Mouse (Mus musculus) lung, embryonic 14.5 days (tissue): Measurements from ENCODE around the gene Gm9936. TPM values are rescaled to one million over a fixed set of nuclear protein-coding genes. Genes with fewer than 3 reads are reported as not detected.
A peak's percentile ranks its signal among the peaks of the same experiment; 100 is the strongest.

Source experiments
- ATAC-seq: fragments of 200-750 bp; cut with Nextera tagmentation; 2 replicates; pipeline ENCODE4 v1.8.0; 2017; ENCODE audit warnings: mild to moderate bottlenecking, moderate TSS enrichment, moderate library complexity; ENCODE audit not compliant: insufficient read depth
- DNase-seq: peaks from one replicate; pipeline ENCODE4 v3.0.0-alpha.2; 2015
- H3K27ac ChIP-seq: fragments of 300-500 bp; sonication (generic); 2 replicates; pipeline ENCODE4 v1.5.1; 2014; ENCODE audit warnings: low read depth, mild to moderate bottlenecking, moderate library complexity
- H3K27me3 ChIP-seq: fragments of 300-500 bp; sonication (generic); 2 replicates; pipeline ENCODE4 v1.6.1; 2014; ENCODE audit warnings: low read length, control low read depth; ENCODE audit not compliant: insufficient read depth
- H3K36me3 ChIP-seq: fragments of 300-500 bp; sonication (generic); 2 replicates; pipeline ENCODE4 v1.6.1; 2014; ENCODE audit warnings: control low read depth; ENCODE audit not compliant: insufficient read depth
- H3K4me1 ChIP-seq: fragments of 300-500 bp; sonication (generic); 2 replicates; pipeline ENCODE4 v1.6.1; 2014; ENCODE audit warnings: antibody characterized with exemption, control low read depth; ENCODE audit not compliant: insufficient read depth
- H3K4me2 ChIP-seq: fragments of 300-500 bp; sonication (generic); 2 replicates; pipeline ENCODE4 v1.6.1; 2014; ENCODE audit warnings: mild to moderate bottlenecking
- H3K4me3 ChIP-seq: fragments of 300-500 bp; sonication (generic); 2 replicates; pipeline ENCODE4 v1.5.1; 2014; ENCODE audit warnings: low read depth, low read length
- H3K9ac ChIP-seq: fragments of 300-500 bp; sonication (generic); 2 replicates; pipeline ENCODE4 v1.6.1; 2014
- H3K9me3 ChIP-seq: fragments of 300-500 bp; sonication (generic); 2 replicates; pipeline ENCODE4 v1.6.1; 2016; ENCODE audit warnings: low read depth, low read length, control low read depth
- CTCF ChIP-seq: IDR thresholded peaks from 2 replicates; pipeline ENCODE4 v1.5.1; 2016; ENCODE audit warnings: antibody characterized with exemption, low read depth
- WGBS: fragments of 180-500 bp; shearing (Covaris S2); extraction: QIAGEN DNeasy Blood & Tissue Kit; methylation state at CpG from one replicate; pipeline ENCODE4 v1.1.7; 2014; 5-methylcytosine and 5-hydroxymethylcytosine counted together
- polyA plus RNA-seq: library from polyadenylated mRNA; unstranded; fragments of >200 nt; fragmentation: Nextera tagmentation; extraction: Ambion mirVana; gene quantifications from 2 replicates; pipeline ENCODE4 v1.2.1, GENCODE M21; 2014

Gene Gm9936
- polyA plus RNA-seq, 1 experiment from 2014 or later = not detected

GRCm38 (mm10) chr5:114836886-114837285 lies 21.6 kb downstream of the Gm9936 start:
- no peaks in the 10 kb centered on the region for H3K36me3 ChIP-seq
- DNase-seq = peak; percentile 75
- no peaks in the 10 kb centered on the region for H3K27me3 ChIP-seq
- H3K4me1 ChIP-seq = no peaks in the 10 kb centered on the region
- no peak overlapping the region for H3K27ac ChIP-seq
- 21% methylated on average over 12 of the region's 12 CpGs for WGBS
- H3K4me2 ChIP-seq = no peak overlapping the region
- no peaks in the 10 kb centered on the region for H3K9me3 ChIP-seq
- no peak for TF ChIP-seq CTCF
- no peak overlapping the region for H3K4me3 ChIP-seq
- no peak overlapping the region for H3K9ac ChIP-seq
- peak; percentile 65; the same call in 1 of the 2 replicates for ATAC-seq

- H3K9me3 ChIP-seq = no peaks in the 10 kb centered on the region
- H3K27me3 ChIP-seq = no peaks in the 10 kb centered on the region
- no peak overlapping the region for H3K4me3 ChIP-seq
- H3K4me2 ChIP-seq = no peak overlapping the region
- no peak overlapping the region for H3K9ac ChIP-seq
- WGBS = 66% methylated on average over 3 of the region's 3 CpGs
- H3K36me3 ChIP-seq = no peaks in the 10 kb centered on the region
- DNase-seq = no peak
- TF ChIP-seq CTCF = no peak
- no peak for ATAC-seq
- peaks cover 3% of the 10 kb centered on the region; the same call in 1 of the 2 replicates for H3K4me1 ChIP-seq
- no peak overlapping the region for H3K27ac ChIP-seq
Measured at GRCm38 (mm10) chr5:114829740-114830139, 28.7 kb downstream of the Gm9936 start.

GRCm38 (mm10) chr5:114827427-114827826 lies 31.1 kb downstream of the Gm9936 start:
- peaks cover 3% of the 10 kb centered on the region; the same call in 1 of the 2 replicates for H3K4me1 ChIP-seq

GRCm38 (mm10) chr5:114825978-114826691 lies 32.3 kb downstream of the Gm9936 start:
- Histone ChIP-seq H3K36me3 (no peaks in the 10 kb centered on the region), H3K4me2 (peak overlapping the region; percentile 70), H3K27ac (peak overlapping the region; percentile 18; the same call in 1 of the 2 replicates), H3K27me3 (no peaks in the 10 kb centered on the region), H3K9me3 (peaks cover 4% of the 10 kb centered on the region; the same call in 1 of the 2 replicates), H3K4me1 (peaks cover 3% of the 10 kb centered on the region; the same call in 1 of the 2 replicates), H3K4me3 (peak overlapping the region; percentile 36), H3K9ac (peak overlapping the region; percentile 47)
- DNase-seq = peak; percentile 89
- 6% methylated on average over 27 of the region's 27 CpGs for WGBS
- ATAC-seq = peak; percentile 75
- 0 out of 2 replicates have a peak, but pooled peaks have one; percentile 16 for TF ChIP-seq CTCF

More at GRCm38 (mm10) chr5:114827427-114827826, 31.1 kb downstream of the Gm9936 start:
- no peak overlapping the region for H3K27ac ChIP-seq
- no peak overlapping the region for H3K4me3 ChIP-seq
- H3K27me3 ChIP-seq = no peaks in the 10 kb centered on the region
- TF ChIP-seq CTCF = no peak
- 77% methylated on average over 12 of the region's 12 CpGs for WGBS
- H3K9ac ChIP-seq = no peak overlapping the region
- DNase-seq (no peak), ATAC-seq (no peak)
- no peaks in the 10 kb centered on the region for H3K9me3 ChIP-seq
- H3K36me3 ChIP-seq = no peaks in the 10 kb centered on the region
- H3K4me2 ChIP-seq = no peak overlapping the region

- H3K9ac ChIP-seq = no peak overlapping the region
- 13% methylated on average over 9 of the region's 9 CpGs for WGBS
- ATAC-seq = no peak
Measured at GRCm38 (mm10) chr5:114824197-114824596, 34.3 kb downstream of the Gm9936 start.

GRCm38 (mm10) chr5:114822796-114823688 lies 35.4 kb downstream of the Gm9936 start, which contains the start of gene 1500011B03Rik:
TSS of gene 1500011B03Rik (minus strand) at chr5:114823468.
- WGBS = 7% methylated on average over 53 of the region's 53 CpGs
- DNase-seq (peak; percentile 92), ATAC-seq (peak; percentile 87)
- H3K36me3 ChIP-seq = no peaks in the 10 kb centered on the region
- peak within 1 kb of the TSS; percentile 67 for H3K27ac ChIP-seq
- peak within 1 kb of the TSS; percentile 67 for H3K9ac ChIP-seq
- peak within 1 kb of the TSS; percentile 67 for H3K4me3 ChIP-seq
- peaks cover 3% of the 10 kb centered on the region; the same call in 1 of the 2 replicates for H3K4me1 ChIP-seq
- H3K27me3 ChIP-seq = no peaks in the 10 kb centered on the region
- peaks cover 4% of the 10 kb centered on the region; the same call in 1 of the 2 replicates for H3K9me3 ChIP-seq
- H3K4me2 ChIP-seq = peak within 1 kb of the TSS; percentile 63
- no peak for TF ChIP-seq CTCF

More at GRCm38 (mm10) chr5:114824197-114824596, 34.3 kb downstream of the Gm9936 start:
- H3K27ac ChIP-seq = no peak overlapping the region
- peak; percentile 85 for TF ChIP-seq CTCF
- H3K36me3 ChIP-seq = no peaks in the 10 kb centered on the region
- no peaks in the 10 kb centered on the region for H3K27me3 ChIP-seq
- H3K4me3 ChIP-seq = no peak overlapping the region
- H3K4me2 ChIP-seq = peak overlapping the region; percentile 63; the same call in 1 of the 2 replicates
- peaks cover 4% of the 10 kb centered on the region; the same call in 1 of the 2 replicates for H3K9me3 ChIP-seq
- DNase-seq = peak; percentile 69
- H3K4me1 ChIP-seq = peaks cover 3% of the 10 kb centered on the region; the same call in 1 of the 2 replicates
